Mouse (Mus musculus): ENCODE measurements around the gene Lingo1. TPM values are rescaled to one million over a fixed set of nuclear protein-coding genes. Genes with fewer than 3 reads are reported as not detected.

Gene Lingo1
- polyA plus RNA-seq, 1 experiment from 2014 or later, result 1.9 TPM

DNA sequence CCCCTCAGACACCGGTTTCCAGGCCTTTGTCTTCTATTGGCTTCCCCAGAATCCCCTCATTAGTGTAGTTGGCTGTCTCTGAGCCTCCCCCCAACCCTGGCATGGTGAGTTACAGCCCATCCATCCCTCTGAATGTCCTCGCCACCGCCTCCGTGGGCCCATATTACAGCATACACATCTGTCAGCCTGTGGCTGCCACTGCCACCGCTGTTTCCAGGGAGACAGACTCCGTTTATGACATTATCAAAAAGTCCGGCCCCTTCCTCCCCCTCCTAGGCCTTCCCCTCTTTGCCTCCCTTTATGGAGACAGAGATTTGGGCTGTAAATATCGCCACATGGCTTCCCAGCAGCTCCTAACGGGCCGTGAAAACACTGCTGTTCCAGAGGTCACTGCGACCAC is 38.5 kb downstream of the Lingo1 start:
- no peaks in the 10 kb centered on the region for H3K4me1 ChIP-seq (ENCODE audit: control insufficient read depth in 2 of 2, insufficient read depth in 2 of 2, low read length in 2 of 2)
- H3K9me3 ChIP-seq (ENCODE audit: control insufficient read depth, low read length), result no peaks in the 10 kb centered on the region
- peaks cover 11% of the 10 kb centered on the region for H3K27me3 ChIP-seq (ENCODE audit: control insufficient read depth, insufficient read depth, low read length)
- 48% methylated on average over 11 of the region's 11 CpGs for WGBS
- H3K36me3 ChIP-seq (ENCODE audit: control insufficient read depth, insufficient read depth, low read length), result no peaks in the 10 kb centered on the region
- H3K4me3 ChIP-seq (ENCODE audit: control insufficient read depth in 1 of 2, insufficient read depth in 1 of 2, low read depth in 1 of 2, low read length in 2 of 2), result no peak overlapping the region
- no peak overlapping the region for H3K27ac ChIP-seq (replicated peaks in 1 of 2; ENCODE audit: control insufficient read depth in 1 of 2, insufficient read depth in 1 of 2, low read depth in 2 of 2, low read length in 2 of 2)
- no peak for ATAC-seq (ENCODE audit: insufficient number of reproducible peaks, insufficient read depth, low FRiP score, low read depth)
- H3K9ac ChIP-seq (ENCODE audit: low read length), result no peak overlapping the region
- no peak overlapping the region for H3K4me2 ChIP-seq (ENCODE audit: low read length)

DNA sequence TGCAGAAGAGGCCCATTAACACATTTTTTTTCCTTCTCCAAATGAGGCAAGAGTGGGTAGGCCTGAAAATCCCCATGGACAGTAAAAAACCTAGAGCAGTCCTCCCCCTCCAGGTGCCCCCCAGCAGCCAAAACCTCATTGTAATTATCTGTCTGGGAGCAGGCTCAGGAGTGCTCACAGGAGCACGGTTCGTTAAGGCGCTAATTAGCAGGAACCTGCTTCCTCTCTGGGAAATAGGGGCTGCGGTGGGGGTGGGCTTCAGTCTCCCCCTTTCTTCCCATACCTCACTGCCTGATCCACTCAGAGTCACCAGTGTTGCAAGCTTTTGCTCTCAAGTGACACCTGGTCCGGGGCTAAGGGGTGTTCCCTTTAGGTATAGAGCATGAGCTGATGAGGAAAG is 41.1 kb downstream of the Lingo1 start:
- H3K9ac ChIP-seq (ENCODE audit: low read length), result no peak overlapping the region
- ATAC-seq (ENCODE audit: insufficient number of reproducible peaks, insufficient read depth, low FRiP score, low read depth), result no peak
- H3K4me1 ChIP-seq (ENCODE audit: control insufficient read depth in 2 of 2, insufficient read depth in 2 of 2, low read length in 2 of 2), result no peaks in the 10 kb centered on the region
- no peaks in the 10 kb centered on the region for H3K9me3 ChIP-seq (ENCODE audit: control insufficient read depth, low read length)
- no peak overlapping the region for H3K27ac ChIP-seq (replicated peaks in 1 of 2; ENCODE audit: control insufficient read depth in 1 of 2, insufficient read depth in 1 of 2, low read depth in 2 of 2, low read length in 2 of 2)
- 77% methylated on average over 5 of the region's 5 CpGs for WGBS
- no peaks in the 10 kb centered on the region for H3K36me3 ChIP-seq (ENCODE audit: control insufficient read depth, insufficient read depth, low read length)
- no peak overlapping the region for H3K4me3 ChIP-seq (ENCODE audit: control insufficient read depth in 1 of 2, insufficient read depth in 1 of 2, low read depth in 1 of 2, low read length in 2 of 2)
- H3K27me3 ChIP-seq (ENCODE audit: control insufficient read depth, insufficient read depth, low read length), result peaks cover 5% of the 10 kb centered on the region; the same call in 1 of the 2 replicates
- no peak overlapping the region for H3K4me2 ChIP-seq (ENCODE audit: low read length)

DNA sequence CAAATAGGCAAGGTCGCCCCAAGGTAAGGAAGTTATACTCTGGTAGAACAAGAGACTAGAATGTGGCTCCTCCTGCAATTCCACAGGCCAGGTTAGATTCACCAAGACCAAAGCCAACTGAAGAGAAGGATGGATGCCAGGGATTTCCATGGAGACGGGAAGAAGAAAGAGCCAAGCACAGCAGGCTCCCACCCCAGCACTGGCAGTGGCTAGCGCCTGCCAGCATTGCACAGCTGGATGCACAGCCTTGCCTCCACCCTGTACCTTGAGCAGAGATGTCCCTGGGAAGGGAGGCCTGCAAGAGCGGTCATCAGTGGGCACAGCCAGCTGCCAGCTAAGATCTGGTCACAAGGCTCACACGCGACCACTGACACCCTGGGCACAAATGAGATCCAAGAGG is 42.9 kb downstream of the Lingo1 start:
- H3K27me3 ChIP-seq (ENCODE audit: control insufficient read depth, insufficient read depth, low read length), result no peaks in the 10 kb centered on the region

DNA sequence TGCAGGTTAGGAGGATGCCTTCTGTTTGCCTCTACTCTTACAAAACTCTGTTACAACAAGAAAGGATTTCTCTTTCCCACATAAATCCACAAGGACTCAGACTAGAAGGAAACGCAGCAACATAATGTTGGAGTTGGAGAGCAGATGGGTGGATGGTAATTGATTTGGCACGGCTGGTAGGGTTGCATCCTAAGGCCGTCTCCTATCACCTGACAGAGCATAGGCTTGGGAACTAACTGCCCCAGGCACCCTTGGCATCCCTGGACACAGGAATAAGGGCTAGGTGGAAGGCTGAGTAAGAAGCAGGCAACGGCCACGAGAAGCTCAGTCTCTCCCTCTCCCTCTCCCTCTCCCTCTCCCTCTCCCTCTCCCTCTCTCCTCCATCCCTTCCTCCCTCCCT is 48.2 kb downstream of the Lingo1 start:
- no peak overlapping the region for H3K9ac ChIP-seq (ENCODE audit: low read length)
- no peaks in the 10 kb centered on the region for H3K4me1 ChIP-seq (ENCODE audit: control insufficient read depth in 2 of 2, insufficient read depth in 2 of 2, low read length in 2 of 2)
- H3K27me3 ChIP-seq (ENCODE audit: control insufficient read depth, insufficient read depth, low read length), result no peaks in the 10 kb centered on the region
- no peak for ATAC-seq (ENCODE audit: insufficient number of reproducible peaks, insufficient read depth, low FRiP score, low read depth)
- no peaks in the 10 kb centered on the region for H3K36me3 ChIP-seq (ENCODE audit: control insufficient read depth, insufficient read depth, low read length)
- no peak overlapping the region for H3K27ac ChIP-seq (replicated peaks in 1 of 2; ENCODE audit: control insufficient read depth in 1 of 2, insufficient read depth in 1 of 2, low read depth in 2 of 2, low read length in 2 of 2)
- H3K4me3 ChIP-seq (ENCODE audit: control insufficient read depth in 1 of 2, insufficient read depth in 1 of 2, low read depth in 1 of 2, low read length in 2 of 2), result no peak overlapping the region
- H3K9me3 ChIP-seq (ENCODE audit: control insufficient read depth, low read length), result no peaks in the 10 kb centered on the region
- H3K4me2 ChIP-seq (ENCODE audit: low read length), result no peak overlapping the region
- WGBS, result 69% methylated on average over 5 of the region's 5 CpGs

More for the DNA sequence above, 42.9 kb downstream of the Lingo1 start:
- Histone ChIP-seq H3K4me1 (ENCODE audit: control insufficient read depth in 2 of 2, insufficient read depth in 2 of 2, low read length in 2 of 2) (no peaks in the 10 kb centered on the region), H3K4me2 (ENCODE audit: low read length) (no peak overlapping the region), H3K4me3 (ENCODE audit: control insufficient read depth in 1 of 2, insufficient read depth in 1 of 2, low read depth in 1 of 2, low read length in 2 of 2) (no peak overlapping the region), H3K36me3 (ENCODE audit: control insufficient read depth, insufficient read depth, low read length) (no peaks in the 10 kb centered on the region), H3K27ac (replicated peaks in 1 of 2; ENCODE audit: control insufficient read depth in 1 of 2, insufficient read depth in 1 of 2, low read depth in 2 of 2, low read length in 2 of 2) (no peak overlapping the region), H3K9ac (ENCODE audit: low read length) (no peak overlapping the region), H3K9me3 (ENCODE audit: control insufficient read depth, low read length) (no peaks in the 10 kb centered on the region)
- WGBS, result 62% methylated on average over 6 of the region's 6 CpGs
- ATAC-seq (ENCODE audit: insufficient number of reproducible peaks, insufficient read depth, low FRiP score, low read depth), result no peak

DNA sequence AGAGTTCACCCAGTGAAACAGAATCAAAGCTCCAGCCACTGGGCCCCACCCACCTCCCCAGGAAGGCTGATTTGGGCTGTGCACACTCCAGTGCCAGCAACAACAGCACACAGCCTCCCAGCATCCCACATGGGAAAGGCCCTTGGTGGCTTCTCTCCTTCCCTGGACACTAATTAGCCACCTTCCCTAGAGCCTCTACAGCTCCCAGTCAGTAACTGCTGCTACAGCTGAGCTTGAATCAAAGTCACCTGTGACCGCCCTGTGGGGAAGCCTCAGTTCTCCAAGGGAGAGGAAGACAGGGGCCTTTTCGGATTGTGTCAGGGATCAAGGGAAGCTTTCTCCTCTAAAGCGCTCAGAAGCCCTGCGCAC is 49.4 kb downstream of the Lingo1 start:
- 76% methylated on average over 4 of the region's 4 CpGs for WGBS
- Histone ChIP-seq H3K27ac (replicated peaks in 1 of 2; ENCODE audit: control insufficient read depth in 1 of 2, insufficient read depth in 1 of 2, low read depth in 2 of 2, low read length in 2 of 2) (no peak overlapping the region), H3K4me1 (ENCODE audit: control insufficient read depth in 2 of 2, insufficient read depth in 2 of 2, low read length in 2 of 2) (no peaks in the 10 kb centered on the region), H3K4me2 (ENCODE audit: low read length) (no peak overlapping the region), H3K9ac (ENCODE audit: low read length) (no peak overlapping the region), H3K9me3 (ENCODE audit: control insufficient read depth, low read length) (no peaks in the 10 kb centered on the region), H3K4me3 (ENCODE audit: control insufficient read depth in 1 of 2, insufficient read depth in 1 of 2, low read depth in 1 of 2, low read length in 2 of 2) (no peak overlapping the region), H3K27me3 (ENCODE audit: control insufficient read depth, insufficient read depth, low read length) (no peaks in the 10 kb centered on the region), H3K36me3 (ENCODE audit: control insufficient read depth, insufficient read depth, low read length) (no peaks in the 10 kb centered on the region)
- no peak for ATAC-seq (ENCODE audit: insufficient number of reproducible peaks, insufficient read depth, low FRiP score, low read depth)

DNA sequence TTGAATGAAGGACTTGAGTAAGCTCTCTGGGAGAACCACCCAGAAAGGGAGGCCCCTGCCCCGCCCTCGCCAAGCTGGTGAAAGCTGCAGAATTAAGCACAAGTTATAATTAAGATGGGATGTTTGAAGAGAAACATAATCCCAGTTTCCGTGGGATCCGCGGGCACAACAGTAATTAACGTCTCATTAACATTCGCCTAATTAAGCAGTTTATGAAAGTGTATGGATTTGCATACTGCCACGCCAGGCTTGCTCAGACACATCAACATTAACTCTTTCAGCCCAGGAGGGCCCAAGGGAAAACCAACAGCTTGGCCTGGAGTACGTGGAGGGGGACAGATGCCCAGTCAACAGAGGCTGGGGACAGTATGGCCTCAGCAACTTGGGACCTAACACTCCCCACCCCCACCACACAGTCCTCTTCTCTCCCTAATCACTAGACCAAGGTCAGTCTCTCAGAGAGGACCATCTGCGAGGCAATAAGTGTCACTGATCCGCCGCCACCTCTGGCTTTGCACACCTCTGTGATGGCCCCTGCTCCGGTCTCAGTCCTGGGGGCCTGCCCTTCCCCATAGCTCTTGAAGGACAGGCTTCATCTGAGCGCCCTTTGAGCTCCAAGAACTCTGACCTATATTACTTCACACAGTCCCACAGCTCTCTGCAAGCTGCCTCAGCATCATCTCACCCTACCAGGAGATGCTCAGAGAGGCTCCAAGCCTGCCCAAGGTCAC is 49.9 kb downstream of the Lingo1 start:
- no peak overlapping the region for H3K4me2 ChIP-seq (ENCODE audit: low read length)
- ATAC-seq (ENCODE audit: insufficient number of reproducible peaks, insufficient read depth, low FRiP score, low read depth), result no peak
- 68% methylated on average over 14 of the region's 14 CpGs for WGBS
- no peaks in the 10 kb centered on the region for H3K9me3 ChIP-seq (ENCODE audit: control insufficient read depth, low read length)
- H3K27ac ChIP-seq (replicated peaks in 1 of 2; ENCODE audit: control insufficient read depth in 1 of 2, insufficient read depth in 1 of 2, low read depth in 2 of 2, low read length in 2 of 2), result no peak overlapping the region
- H3K4me3 ChIP-seq (ENCODE audit: control insufficient read depth in 1 of 2, insufficient read depth in 1 of 2, low read depth in 1 of 2, low read length in 2 of 2), result no peak overlapping the region
- no peaks in the 10 kb centered on the region for H3K4me1 ChIP-seq (ENCODE audit: control insufficient read depth in 2 of 2, insufficient read depth in 2 of 2, low read length in 2 of 2)
- H3K36me3 ChIP-seq (ENCODE audit: control insufficient read depth, insufficient read depth, low read length), result no peaks in the 10 kb centered on the region
- H3K9ac ChIP-seq (ENCODE audit: low read length), result no peak overlapping the region
- H3K27me3 ChIP-seq (ENCODE audit: control insufficient read depth, insufficient read depth, low read length), result no peaks in the 10 kb centered on the region

DNA sequence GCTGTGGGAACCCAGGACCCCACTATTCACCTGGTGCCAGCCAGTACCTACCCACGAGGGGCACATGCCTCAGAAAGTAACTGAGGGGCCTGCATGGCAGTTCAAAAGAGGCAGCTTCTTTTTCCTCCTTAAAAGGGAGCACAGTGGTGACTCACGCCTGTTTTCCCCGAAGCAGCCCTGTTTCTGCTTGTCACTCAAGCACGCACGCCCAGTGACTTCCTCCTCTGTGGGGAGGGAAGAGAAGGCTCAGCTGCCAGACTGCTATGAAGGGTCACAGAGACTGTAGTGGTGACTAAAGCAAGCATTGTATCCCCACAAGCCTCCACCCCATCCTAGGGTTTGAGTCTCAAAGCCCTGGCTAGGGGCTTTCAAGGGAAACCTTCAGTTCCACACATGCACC is 51.9 kb downstream of the Lingo1 start:
- no peak overlapping the region for H3K27ac ChIP-seq (replicated peaks in 1 of 2; ENCODE audit: control insufficient read depth in 1 of 2, insufficient read depth in 1 of 2, low read depth in 2 of 2, low read length in 2 of 2)
- H3K9me3 ChIP-seq (ENCODE audit: control insufficient read depth, low read length), result no peaks in the 10 kb centered on the region
- H3K36me3 ChIP-seq (ENCODE audit: control insufficient read depth, insufficient read depth, low read length), result no peaks in the 10 kb centered on the region
- 13% methylated on average over 5 of the region's 5 CpGs for WGBS
- no peak overlapping the region for H3K4me2 ChIP-seq (ENCODE audit: low read length)
- ATAC-seq (ENCODE audit: insufficient number of reproducible peaks, insufficient read depth, low FRiP score, low read depth), result no peak
- H3K4me3 ChIP-seq (ENCODE audit: control insufficient read depth in 1 of 2, insufficient read depth in 1 of 2, low read depth in 1 of 2, low read length in 2 of 2), result no peak overlapping the region
- H3K27me3 ChIP-seq (ENCODE audit: control insufficient read depth, insufficient read depth, low read length), result peaks cover 3% of the 10 kb centered on the region; the same call in 1 of the 2 replicates
- no peak overlapping the region for H3K9ac ChIP-seq (ENCODE audit: low read length)
- no peaks in the 10 kb centered on the region for H3K4me1 ChIP-seq (ENCODE audit: control insufficient read depth in 2 of 2, insufficient read depth in 2 of 2, low read length in 2 of 2)

DNA sequence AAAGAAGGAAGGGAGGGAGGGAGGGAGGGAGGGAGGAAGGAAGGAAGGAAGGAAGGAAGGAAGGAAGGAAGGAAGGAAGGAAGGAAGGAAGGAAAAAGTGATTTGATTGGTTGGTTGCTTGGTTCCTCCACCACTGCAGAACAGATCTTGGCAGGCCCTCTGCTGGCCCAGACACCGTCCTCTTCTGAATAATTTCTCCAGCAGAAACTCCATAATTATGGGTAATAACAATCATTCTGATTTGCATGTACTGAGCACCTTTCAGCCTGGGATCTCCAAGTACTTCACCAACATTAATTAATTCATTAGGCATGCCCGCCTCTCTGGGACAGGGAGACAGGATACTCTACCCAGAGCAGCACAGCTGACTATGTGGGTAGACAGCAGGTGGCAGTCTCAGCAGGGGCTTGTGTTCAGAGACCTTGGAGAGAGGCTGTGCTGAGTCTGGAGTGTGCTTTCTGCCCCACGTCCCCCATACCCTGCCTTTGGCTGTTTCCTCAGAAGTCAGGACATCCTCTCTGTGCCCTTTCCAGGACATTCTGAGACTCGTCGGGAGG is 57.0 kb downstream of the Lingo1 start:
- Histone ChIP-seq H3K27ac (replicated peaks in 1 of 2; ENCODE audit: control insufficient read depth in 1 of 2, insufficient read depth in 1 of 2, low read depth in 2 of 2, low read length in 2 of 2) (no peak overlapping the region), H3K9ac (ENCODE audit: low read length) (no peak overlapping the region), H3K4me1 (ENCODE audit: control insufficient read depth in 2 of 2, insufficient read depth in 2 of 2, low read length in 2 of 2) (no peaks in the 10 kb centered on the region), H3K36me3 (ENCODE audit: control insufficient read depth, insufficient read depth, low read length) (no peaks in the 10 kb centered on the region), H3K4me3 (ENCODE audit: control insufficient read depth in 1 of 2, insufficient read depth in 1 of 2, low read depth in 1 of 2, low read length in 2 of 2) (no peak overlapping the region), H3K27me3 (ENCODE audit: control insufficient read depth, insufficient read depth, low read length) (peaks cover 8% of the 10 kb centered on the region; the same call in 1 of the 2 replicates), H3K4me2 (ENCODE audit: low read length) (no peak overlapping the region), H3K9me3 (ENCODE audit: control insufficient read depth, low read length) (no peaks in the 10 kb centered on the region)
- no peak for ATAC-seq (ENCODE audit: insufficient number of reproducible peaks, insufficient read depth, low FRiP score, low read depth)
- 63% methylated on average over 5 of the region's 5 CpGs for WGBS
